Mouse (Mus musculus) C2C12 (cell line): ENCODE measurements around the gene Btbd11. TPM values are rescaled to one million over a fixed set of nuclear protein-coding genes. Genes with fewer than 3 reads are reported as not detected.

Source experiments
- H3K27me3 ChIP-seq: one replicate; pipeline ENCODE4 v1.6.1; 2011; ENCODE audit not compliant: control insufficient read depth, insufficient read depth, insufficient read length
- H3K36me3 ChIP-seq: one replicate; pipeline ENCODE4 v1.6.1; 2011; ENCODE audit not compliant: control insufficient read depth, insufficient read depth
- H3K4me3 ChIP-seq: one replicate; pipeline ENCODE4 v1.5.1; 2011; ENCODE audit warnings: mild to moderate bottlenecking, control low read depth; ENCODE audit not compliant: poor library complexity, insufficient read depth, severe bottlenecking
- H3K79me2 ChIP-seq: one replicate; pipeline ENCODE4 v1.6.1; 2011; ENCODE audit not compliant: control insufficient read depth, insufficient read depth
- H3K79me3 ChIP-seq: one replicate; pipeline ENCODE4 v1.6.1; 2011; ENCODE audit warnings: low read depth, control low read depth
- H3ac ChIP-seq: one replicate; pipeline ENCODE3; 2011; ENCODE audit warnings: low read depth; ENCODE audit not compliant: control insufficient read depth, insufficient read length
- CEBPB ChIP-seq: IDR thresholded peaks from one replicate; pipeline ENCODE4 v1.6.1; 2011; ENCODE audit warnings: low read depth, mild to moderate bottlenecking, control low read depth, moderate library complexity
- CTCF ChIP-seq: IDR thresholded peaks from one replicate; pipeline ENCODE4 v1.5.1; 2011; ENCODE audit not compliant: control insufficient read depth, insufficient read depth, insufficient read length
- FOSL1 ChIP-seq: IDR thresholded peaks from one replicate; pipeline ENCODE4 v1.8.0; 2011; ENCODE audit warnings: mild to moderate bottlenecking, low read length; ENCODE audit not compliant: poor library complexity, insufficient read depth, severe bottlenecking
- MAX ChIP-seq: IDR thresholded peaks from one replicate; pipeline ENCODE4 v1.6.1; 2011; ENCODE audit warnings: mild to moderate bottlenecking, control low read depth
- MYOD1 ChIP-seq: IDR thresholded peaks from one replicate; pipeline ENCODE4 v1.6.1; 2011; ENCODE audit warnings: low read depth; ENCODE audit not compliant: control insufficient read depth, insufficient read length
- MYOG ChIP-seq: IDR thresholded peaks from one replicate; pipeline ENCODE4 v1.6.1; 2011; ENCODE audit not compliant: control insufficient read depth, insufficient read length; ENCODE audit errors: extremely low read depth
- USF1 ChIP-seq: IDR thresholded peaks from one replicate; pipeline ENCODE4 v1.6.1; 2011; ENCODE audit warnings: low read depth, mild to moderate bottlenecking, control low read depth, moderate library complexity
- polyA plus RNA-seq: library from polyadenylated mRNA; unstranded; fragments of >200 nt; fragmentation: generic; extraction: Trizol; gene quantifications from one replicate; pipeline ENCODE4 v1.2.1, GENCODE M21; 2012; ENCODE audit warnings: missing spikeins

Btbd11 gene
- polyA plus RNA-seq, 1 experiment: 11.7 TPM

- H3K27me3 ChIP-seq: no peaks in the 10 kb centered on the region
- no peaks in the 10 kb centered on the region for H3K79me2 ChIP-seq
- no peaks in the 10 kb centered on the region for H3K79me3 ChIP-seq
- H3K36me3 ChIP-seq: no peaks in the 10 kb centered on the region
- H3K4me3 ChIP-seq: no peak overlapping the region
- H3ac ChIP-seq: no peak overlapping the region
- TF ChIP-seq CEBPB: no peak
- no peak for TF ChIP-seq USF1
- TF ChIP-seq CTCF: no peak
- TF ChIP-seq MYOD1: no peak
- TF ChIP-seq FOSL1: no peak
- no peak for TF ChIP-seq MYOG
- TF ChIP-seq MAX: no peak
These were observed 50.6 kb downstream of the Btbd11 start for GRCm38 (mm10) chr10:85437217-85437616.

DNA sequence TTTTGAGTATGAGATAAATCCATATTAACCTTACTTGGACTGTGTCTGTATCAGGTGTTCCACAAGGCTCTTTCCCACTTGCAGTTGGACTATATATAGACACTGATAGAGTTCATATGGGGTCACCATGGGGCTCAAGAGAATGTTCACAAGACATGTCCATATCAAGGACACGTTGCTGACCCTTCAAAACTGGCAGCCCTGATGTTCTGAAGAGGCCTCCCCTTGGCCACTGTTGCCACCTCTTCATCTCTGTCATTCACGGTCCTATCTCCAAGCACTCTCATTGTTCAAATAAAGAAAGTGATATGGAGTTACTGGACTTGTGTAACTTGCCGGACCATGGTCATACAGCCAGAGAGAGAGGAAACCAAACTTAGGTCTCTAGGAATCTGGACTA, 56.8 kb downstream of the Btbd11 start:
- Histone ChIP-seq H3ac (no peak overlapping the region), H3K79me3 (no peaks in the 10 kb centered on the region), H3K79me2 (no peaks in the 10 kb centered on the region), H3K36me3 (no peaks in the 10 kb centered on the region), H3K27me3 (no peaks in the 10 kb centered on the region), H3K4me3 (no peak overlapping the region)
- TF ChIP-seq FOSL1: no peak
- TF ChIP-seq CEBPB: no peak
- TF ChIP-seq MYOD1: no peak
- no peak for TF ChIP-seq MAX
- TF ChIP-seq MYOG: no peak

DNA sequence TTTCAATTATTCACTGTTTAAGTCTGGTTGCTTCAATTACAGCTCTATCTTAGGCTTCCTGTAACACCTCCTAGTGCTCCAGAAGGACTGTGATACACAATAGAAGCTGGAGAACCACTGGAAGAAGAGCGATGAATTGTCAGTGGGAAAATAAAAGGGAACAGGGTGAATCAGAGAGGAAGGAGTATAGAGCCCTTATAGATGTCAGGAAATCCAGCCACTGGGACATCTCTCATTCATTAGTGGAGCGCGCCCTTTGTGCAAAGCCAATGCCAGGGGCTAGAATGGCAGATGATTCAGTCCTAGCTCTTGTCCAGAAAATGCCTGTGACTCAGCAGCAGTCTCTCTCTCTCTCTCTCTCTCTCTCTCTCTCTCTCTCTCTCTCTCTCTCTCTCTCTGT, 59.3 kb downstream of the Btbd11 start:
- Histone ChIP-seq H3K27me3 (no peaks in the 10 kb centered on the region), H3K79me3 (no peaks in the 10 kb centered on the region), H3K4me3 (no peak overlapping the region), H3ac (no peak overlapping the region), H3K36me3 (no peaks in the 10 kb centered on the region), H3K79me2 (no peaks in the 10 kb centered on the region)
- TF ChIP-seq FOSL1 (no peak), MYOD1 (no peak), MAX (no peak), CTCF (no peak), USF1 (no peak)

DNA sequence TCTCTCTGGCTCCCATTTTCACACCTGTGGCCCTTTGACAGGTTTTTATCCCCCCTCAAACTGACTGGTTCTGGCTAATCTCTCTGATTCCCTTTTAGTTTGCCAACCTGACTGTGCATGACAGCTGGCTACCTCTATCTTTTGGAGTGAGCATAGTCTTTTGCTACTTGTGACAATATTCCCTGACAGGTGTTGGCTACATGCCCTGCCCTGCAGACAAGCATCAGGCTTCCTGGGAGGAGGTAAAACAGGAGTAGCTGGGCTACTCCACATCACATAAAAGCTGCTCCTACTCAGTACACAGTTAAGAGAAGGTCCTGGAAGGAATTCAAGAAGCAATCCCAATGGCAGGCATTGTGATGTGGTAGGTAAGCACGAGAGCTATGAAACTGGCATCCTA, 60.1 kb downstream of the Btbd11 start:
- Histone ChIP-seq H3K27me3 (no peaks in the 10 kb centered on the region), H3K36me3 (no peaks in the 10 kb centered on the region), H3K79me3 (no peaks in the 10 kb centered on the region), H3ac (no peak overlapping the region), H3K79me2 (no peaks in the 10 kb centered on the region), H3K4me3 (no peak overlapping the region)
- TF ChIP-seq CEBPB: no peak
- TF ChIP-seq MYOG: no peak
- no peak for TF ChIP-seq FOSL1
- TF ChIP-seq MYOD1: no peak
- TF ChIP-seq USF1: no peak
- no peak for TF ChIP-seq CTCF
- no peak for TF ChIP-seq MAX

- H3K4me3 ChIP-seq: no peak overlapping the region
- no peak for TF ChIP-seq CEBPB
- TF ChIP-seq USF1: no peak
- no peak for TF ChIP-seq FOSL1
- no peak for TF ChIP-seq MYOD1
- no peak for TF ChIP-seq MAX
- no peak for TF ChIP-seq MYOG
- no peak for TF ChIP-seq CTCF
- H3K79me2 ChIP-seq: no peaks in the 10 kb centered on the region
- H3K79me3 ChIP-seq: no peaks in the 10 kb centered on the region
- no peaks in the 10 kb centered on the region for H3K36me3 ChIP-seq
- no peaks in the 10 kb centered on the region for H3K27me3 ChIP-seq
- H3ac ChIP-seq: no peak overlapping the region
These were observed 61.3 kb downstream of the Btbd11 start for GRCm38 (mm10) chr10:85447869-85448268.

GRCm38 (mm10) chr10:85451629-85452368, 65.2 kb downstream of the Btbd11 start:
- H3K36me3 ChIP-seq: no peaks in the 10 kb centered on the region
- no peak overlapping the region for H3ac ChIP-seq
- no peak for TF ChIP-seq CEBPB
- H3K79me3 ChIP-seq: no peaks in the 10 kb centered on the region
- H3K4me3 ChIP-seq: no peak overlapping the region
- H3K79me2 ChIP-seq: no peaks in the 10 kb centered on the region
- H3K27me3 ChIP-seq: no peaks in the 10 kb centered on the region
